Mouse (Mus musculus): Measurements from ENCODE around the gene Cer1. TPM values are rescaled to one million over a fixed set of nuclear protein-coding genes. Genes with fewer than 3 reads are reported as not detected.
A peak's percentile ranks its signal among the peaks of the same experiment; 100 is the strongest.

Cer1 gene
- total RNA-seq, 2 experiments from 2014 or later = not detected

GRCm38 (mm10) chr4:82867731-82868445, 17.1 kb downstream of the Cer1 start:
- no peak overlapping the region for H3K4me3 ChIP-seq
- no peak for TF ChIP-seq CTCF (IDR thresholded peaks at IDR 0.05)
- DNase-seq = no peak
- intact Hi-C loops (cut with DNase I) = no loop called here
- H3K27ac ChIP-seq = no peak overlapping the region

GRCm38 (mm10) chr4:82867111-82867510, 17.8 kb downstream of the Cer1 start:
- Histone ChIP-seq H3K4me3 (no peak overlapping the region), H3K27ac (no peak overlapping the region)
- intact Hi-C loops (cut with DNase I) = no loop called here
- no peak for TF ChIP-seq CTCF (IDR thresholded peaks at IDR 0.05)
- DNase-seq = no peak

DNA sequence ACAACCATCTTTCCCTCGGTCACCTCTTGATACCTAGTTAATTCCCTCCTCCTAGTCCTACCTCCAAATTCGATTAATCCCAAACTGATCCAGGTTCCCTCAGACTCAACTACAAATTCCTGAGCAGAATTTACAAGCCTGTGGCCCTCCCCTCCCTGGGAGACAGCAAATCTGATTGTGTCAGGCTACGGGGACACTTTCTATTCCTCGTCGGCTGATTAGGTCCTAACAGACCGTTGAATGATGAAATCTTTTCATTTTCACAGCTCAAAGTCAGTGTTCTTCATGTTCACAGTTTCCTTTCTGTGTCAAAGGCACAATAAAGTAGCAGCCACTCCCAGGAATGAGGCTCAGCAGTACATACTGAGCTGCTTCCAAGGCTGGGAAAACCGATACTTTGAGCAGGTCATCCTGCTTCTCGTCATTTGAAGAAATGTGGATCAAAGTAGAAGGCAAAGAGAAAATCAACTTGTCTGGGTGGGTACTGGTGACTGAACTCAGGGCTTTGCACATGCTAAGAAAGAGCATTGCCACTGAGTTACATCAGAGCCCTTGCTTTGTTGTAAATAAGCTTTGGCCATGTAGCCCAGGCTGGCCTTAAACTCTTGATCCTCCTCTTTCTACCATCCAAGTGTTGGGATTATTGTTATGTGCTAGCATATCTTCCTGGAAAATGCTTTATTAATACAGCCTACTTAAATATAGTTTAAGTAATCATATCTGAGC, 19.8 kb downstream of the Cer1 start:
- intact Hi-C loops (cut with DNase I) = no loop called here
- DNase-seq = no peak
- Histone ChIP-seq H3K4me3 (no peak overlapping the region), H3K27ac (no peak overlapping the region)
- TF ChIP-seq CTCF (IDR thresholded peaks at IDR 0.05) = no peak

GRCm38 (mm10) chr4:82863316-82863715, 21.6 kb downstream of the Cer1 start:
- no peak overlapping the region for H3K4me3 ChIP-seq
- intact Hi-C loops (cut with DNase I) = no loop called here
- no peak for DNase-seq
- no peak for TF ChIP-seq CTCF (IDR thresholded peaks at IDR 0.05)
- H3K27ac ChIP-seq = no peak overlapping the region

- intact Hi-C loops (cut with DNase I) = no loop called here
- TF ChIP-seq CTCF (IDR thresholded peaks at IDR 0.05) = no peak
- DNase-seq = no peak
- H3K27ac ChIP-seq = no peak overlapping the region
- no peak overlapping the region for H3K4me3 ChIP-seq
Measured at GRCm38 (mm10) chr4:82861451-82861850, 23.5 kb downstream of the Cer1 start.

- H3K4me3 ChIP-seq = no peak overlapping the region
- no peak for TF ChIP-seq CTCF (IDR thresholded peaks at IDR 0.05)
- no peak for DNase-seq
- no peak overlapping the region for H3K27ac ChIP-seq
- intact Hi-C loops (cut with DNase I) = no loop called here
Measured at GRCm38 (mm10) chr4:82860566-82860965, 24.4 kb downstream of the Cer1 start.

DNA sequence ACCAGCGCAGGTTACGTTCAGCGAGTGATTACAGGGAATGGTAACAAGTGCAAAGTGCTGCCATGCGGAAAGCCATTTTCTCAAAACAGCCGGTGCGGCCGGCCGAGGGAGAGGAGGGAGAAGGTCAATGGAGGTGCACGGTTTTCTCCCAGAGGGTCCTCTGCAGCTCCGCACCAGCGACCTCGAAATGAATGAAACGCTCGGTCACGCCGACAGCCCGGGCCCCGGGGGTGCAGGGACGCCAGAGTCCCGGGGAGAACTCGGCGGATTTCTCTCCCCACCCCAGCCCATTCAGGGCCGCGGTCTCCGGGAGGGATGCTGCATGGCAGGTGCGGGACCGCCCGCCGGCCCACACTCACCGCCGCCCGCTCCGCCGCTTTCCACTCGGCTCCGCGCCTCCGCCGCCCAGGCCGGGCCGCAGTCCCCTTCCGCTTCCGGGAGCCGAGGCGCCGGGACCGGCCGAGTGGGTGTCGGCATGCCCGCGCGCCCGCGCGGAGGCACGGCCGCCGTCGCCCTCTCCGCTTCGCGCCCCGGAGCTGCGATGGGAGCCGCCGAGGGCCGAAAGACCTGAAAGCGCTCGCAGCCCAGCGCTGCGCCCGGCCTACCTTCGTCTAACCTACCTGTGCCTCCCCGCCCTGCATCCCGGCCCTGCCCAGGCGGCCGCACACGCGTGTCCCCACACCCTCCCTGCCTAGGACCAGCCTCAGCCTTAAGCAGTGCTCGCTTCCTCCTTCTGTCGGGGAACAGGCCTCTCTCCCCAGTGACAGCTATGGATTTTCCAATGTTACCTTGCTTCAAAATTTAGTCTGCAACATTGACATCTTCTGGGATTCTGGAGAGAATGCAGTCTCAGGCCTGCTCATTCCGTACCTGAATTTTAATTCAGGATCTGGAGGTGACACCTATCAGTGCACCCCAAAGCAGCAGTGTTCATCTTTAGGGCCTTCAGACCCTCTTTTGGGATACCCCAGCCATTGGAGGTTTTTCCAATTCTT, 25.5 kb downstream of the Cer1 start, which contains the start of gene Zdhhc21:
Gene Zdhhc21 (minus strand): TSS at position 828 of the 995 bp plus-strand sequence.
- TF ChIP-seq CTCF (IDR thresholded peaks at IDR 0.05) = no peak
- DNase-seq = peak; percentile 90
- intact Hi-C loops (cut with DNase I) = loop anchor here (5.0 kb wide), 1 partner anchor 73 kb away; no protein-coding TSS in a partner anchor
- H3K27ac ChIP-seq = peak within 1 kb of the TSS; percentile 78
- peak within 1 kb of the TSS; percentile 95 for H3K4me3 ChIP-seq

GRCm38 (mm10) chr4:82858431-82859010, 26.4 kb downstream of the Cer1 start:
- intact Hi-C loops (cut with DNase I) = loop anchor here (5.0 kb wide), 1 partner anchor 74 kb away; no protein-coding TSS in a partner anchor
- DNase-seq = no peak
- Histone ChIP-seq H3K4me3 (peak overlapping the region; percentile 95), H3K27ac (peak overlapping the region; percentile 78)
- TF ChIP-seq CTCF (IDR thresholded peaks at IDR 0.05) = no peak

DNA sequence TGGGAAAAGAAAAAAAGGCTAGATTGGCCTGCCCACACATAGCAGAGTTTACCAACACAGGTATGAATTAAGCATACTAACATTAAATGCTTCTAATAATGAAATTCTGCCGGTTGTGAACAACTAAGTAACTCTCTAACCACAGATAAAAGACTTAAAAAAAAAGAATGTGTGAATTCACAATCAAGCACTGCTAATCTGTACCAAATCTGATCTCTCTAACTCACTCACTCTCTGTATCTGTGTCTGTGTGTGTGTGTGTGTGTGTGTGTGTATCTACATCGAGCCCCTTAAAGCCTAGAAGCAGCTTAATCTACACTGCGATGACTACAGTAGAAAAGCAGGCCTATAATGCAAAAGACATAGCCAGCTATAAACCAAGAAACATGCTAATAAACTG, 28.0 kb downstream of the Cer1 start:
- intact Hi-C loops (cut with DNase I) = loop anchor here (5.0 kb wide), 1 partner anchor 75 kb away; no protein-coding TSS in a partner anchor
- no peak for TF ChIP-seq CTCF (IDR thresholded peaks at IDR 0.05)
- Histone ChIP-seq H3K4me3 (no peak overlapping the region), H3K27ac (no peak overlapping the region)
- no peak for DNase-seq

- TF ChIP-seq CTCF (IDR thresholded peaks at IDR 0.05) = no peak
- intact Hi-C loops (cut with DNase I) = no loop called here
Measured at GRCm38 (mm10) chr4:82853809-82854208, 31.1 kb downstream of the Cer1 start.

GRCm38 (mm10) chr4:82848552-82849234, 36.3 kb downstream of the Cer1 start:
- Histone ChIP-seq H3K27ac (no peak overlapping the region), H3K4me3 (no peak overlapping the region)
- intact Hi-C loops (cut with DNase I) = no loop called here
- no peak for DNase-seq
- TF ChIP-seq CTCF (IDR thresholded peaks at IDR 0.05) = no peak

More at GRCm38 (mm10) chr4:82853809-82854208, 31.1 kb downstream of the Cer1 start:
- H3K4me3 ChIP-seq = no peak overlapping the region
- no peak overlapping the region for H3K27ac ChIP-seq
- no peak for DNase-seq
